Mouse (Mus musculus): ENCODE measurements at regions not wholly inside any gene's neighbourhood (a gene's known extent, or its start where the extent isn't known, plus 50 kb on each side); places are given as distances from the start of the nearest gene placed in this dataset.

GRCm38 (mm10) chr9:47346527-47347111 lies 183.4 kb upstream of the Cadm1 start:
- DNase-seq (ENCODE audit: low read depth, low spot score), result no peak

DNA sequence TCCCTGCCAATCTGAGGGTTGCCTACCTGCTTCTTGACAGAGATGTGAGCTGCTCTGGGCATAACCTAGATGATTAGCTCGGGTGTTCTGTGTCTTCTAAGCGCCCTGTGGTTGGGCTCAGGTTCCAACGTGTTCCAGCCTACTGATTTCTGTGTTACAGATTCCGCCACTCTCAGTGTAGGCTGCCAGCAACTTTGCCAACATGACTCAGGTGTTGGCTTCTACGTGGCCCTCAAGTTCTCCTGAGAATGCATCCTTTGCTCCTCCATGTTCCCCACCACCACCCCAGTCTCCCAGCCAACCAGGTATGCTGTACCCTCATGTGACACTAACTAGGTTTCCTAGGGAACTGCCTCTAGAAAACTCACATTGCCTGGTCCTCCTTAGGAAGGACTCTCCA lies 179.7 kb upstream of the Cadm1 start:
- DNase-seq (ENCODE audit: low read depth, low spot score), result no peak

GRCm38 (mm10) chr9:47351036-47351435 lies 178.9 kb upstream of the Cadm1 start:
- no peak for DNase-seq (ENCODE audit: low read depth, low spot score)

DNA sequence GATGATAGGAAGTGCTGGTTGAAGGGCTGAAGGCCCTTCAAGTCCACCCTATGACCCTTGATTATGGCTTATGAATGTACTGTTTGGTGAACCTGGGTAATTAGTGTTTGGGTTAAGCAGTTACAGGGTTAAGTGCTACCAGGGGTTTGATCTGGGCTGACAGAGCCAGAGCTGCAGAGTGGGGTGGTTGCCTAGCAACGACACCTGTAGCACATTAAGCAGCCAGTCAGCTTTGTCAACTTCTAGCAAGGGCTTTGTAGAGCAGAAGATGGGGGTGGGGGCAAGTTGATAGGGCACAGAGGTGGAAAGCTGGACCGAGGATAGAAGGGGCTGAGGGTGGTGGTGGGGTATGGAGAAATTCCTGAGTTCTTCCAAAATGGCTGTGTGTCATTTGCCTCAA lies 177.0 kb upstream of the Cadm1 start:
- DNase-seq (ENCODE audit: low read depth, low spot score), result no peak

GRCm38 (mm10) chr9:47353972-47354371 lies 176.0 kb upstream of the Cadm1 start:
- no peak for DNase-seq (ENCODE audit: low read depth, low spot score)

GRCm38 (mm10) chr9:47354423-47354822 lies 175.6 kb upstream of the Cadm1 start:
- no peak for DNase-seq (ENCODE audit: low read depth, low spot score)

DNA sequence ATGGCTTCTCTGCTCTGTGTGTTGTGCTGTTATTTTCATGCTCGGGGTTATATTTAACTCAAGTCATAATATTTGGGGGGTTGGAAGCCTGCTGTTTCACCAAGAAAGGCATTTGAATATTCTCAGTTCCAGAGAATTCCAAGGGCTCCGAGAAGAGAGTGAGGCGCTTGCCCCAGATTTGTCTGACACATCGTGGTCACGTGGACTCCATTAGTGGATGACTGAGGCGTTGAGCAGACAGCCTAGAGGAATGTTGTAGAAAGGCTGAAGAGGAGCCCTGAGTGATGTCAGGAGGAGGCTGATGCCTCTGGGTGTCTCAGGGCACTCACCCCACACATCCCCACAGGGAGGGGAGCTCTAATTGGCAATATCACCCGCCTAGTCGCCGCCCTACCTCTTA lies 175.1 kb upstream of the Cadm1 start:
- no peak for DNase-seq (ENCODE audit: low read depth, low spot score)

DNA sequence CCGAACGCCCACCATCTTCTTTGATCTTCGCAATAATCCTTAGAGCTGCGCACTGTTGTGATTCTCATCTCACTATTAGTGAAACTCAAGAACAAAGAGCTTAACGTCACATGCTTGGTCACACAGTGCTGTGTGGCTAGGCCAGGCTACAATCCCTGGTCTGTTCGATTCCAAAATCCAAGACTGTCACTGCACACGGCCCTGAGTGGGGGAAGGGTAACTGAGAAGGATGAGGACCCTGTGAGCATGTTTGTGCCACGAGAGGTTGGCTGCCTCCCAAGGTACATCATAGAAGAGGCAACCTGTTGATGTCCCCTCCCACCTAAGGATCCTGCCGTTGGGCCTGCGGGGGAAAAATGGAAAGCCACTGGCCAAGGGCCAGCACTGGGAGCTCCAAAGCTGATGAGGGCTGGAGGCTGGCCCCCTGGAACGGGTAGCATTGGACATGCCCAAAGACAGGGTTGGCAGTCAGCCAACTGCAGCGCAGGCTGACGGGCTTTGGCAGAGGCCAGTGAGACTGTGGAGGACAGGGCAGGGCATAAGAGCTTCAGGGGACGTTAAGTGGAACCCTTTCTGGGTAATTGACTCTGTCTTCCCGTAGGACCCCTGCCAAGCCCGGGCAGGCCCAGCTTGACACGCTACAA lies 172.1 kb upstream of the Cadm1 start:
- DNase-seq (ENCODE audit: low read depth, low spot score), result no peak

- no peak for DNase-seq (ENCODE audit: low read depth, low spot score)
These were observed 171.6 kb upstream of the Cadm1 start for GRCm38 (mm10) chr9:47358400-47358767.

DNA sequence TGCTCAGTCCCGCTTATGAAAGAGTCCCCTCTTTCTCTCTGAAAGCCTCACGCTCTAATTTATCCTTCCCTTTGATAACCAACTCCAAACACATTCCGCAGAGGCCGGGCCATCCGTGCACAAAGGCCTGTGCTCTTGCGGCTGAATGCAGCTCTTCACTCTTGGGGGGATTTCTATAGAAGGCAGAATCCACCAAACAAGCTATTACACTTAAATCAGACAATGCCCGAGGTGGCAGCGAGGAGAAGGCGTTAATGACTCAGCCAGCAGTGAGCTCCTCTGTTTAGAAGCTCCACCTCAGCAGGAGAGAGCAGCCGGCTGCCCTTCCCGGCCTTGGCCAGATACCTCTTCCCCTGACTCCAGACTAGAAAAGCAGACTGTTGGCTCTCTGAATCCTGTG lies 166.9 kb upstream of the Cadm1 start:
- no peak for DNase-seq (ENCODE audit: low read depth, low spot score)

DNA sequence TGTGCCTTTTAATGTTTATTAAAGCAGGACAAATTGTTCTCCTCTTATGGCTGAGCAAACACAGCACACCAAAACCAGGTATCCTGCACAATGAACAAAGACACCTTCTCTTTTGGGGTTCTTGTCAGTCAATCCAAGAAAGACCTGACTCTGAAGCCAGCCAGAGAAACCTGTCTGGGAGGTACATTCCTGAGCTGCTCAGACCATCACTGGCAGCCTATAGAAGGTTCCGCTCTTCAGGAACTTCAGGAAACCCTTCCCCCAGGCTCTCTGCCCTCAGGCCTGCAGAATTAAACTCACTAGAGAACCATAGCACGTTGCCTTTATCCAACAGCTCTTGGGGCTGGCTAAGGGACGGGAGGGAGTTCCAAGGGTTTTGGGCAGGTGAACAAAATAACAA lies 165.2 kb upstream of the Cadm1 start:
- DNase-seq (ENCODE audit: low read depth, low spot score), result no peak

- no peak for DNase-seq (ENCODE audit: low read depth, low spot score)
These were observed 162.6 kb upstream of the Cadm1 start for GRCm38 (mm10) chr9:47367266-47367957.

GRCm38 (mm10) chr9:47368015-47368901 lies 161.7 kb upstream of the Cadm1 start:
- DNase-seq (ENCODE audit: low read depth, low spot score), result no peak

- no peak for DNase-seq (ENCODE audit: low read depth, low spot score)
These were observed 157.7 kb upstream of the Cadm1 start for GRCm38 (mm10) chr9:47372296-47372695.

DNA sequence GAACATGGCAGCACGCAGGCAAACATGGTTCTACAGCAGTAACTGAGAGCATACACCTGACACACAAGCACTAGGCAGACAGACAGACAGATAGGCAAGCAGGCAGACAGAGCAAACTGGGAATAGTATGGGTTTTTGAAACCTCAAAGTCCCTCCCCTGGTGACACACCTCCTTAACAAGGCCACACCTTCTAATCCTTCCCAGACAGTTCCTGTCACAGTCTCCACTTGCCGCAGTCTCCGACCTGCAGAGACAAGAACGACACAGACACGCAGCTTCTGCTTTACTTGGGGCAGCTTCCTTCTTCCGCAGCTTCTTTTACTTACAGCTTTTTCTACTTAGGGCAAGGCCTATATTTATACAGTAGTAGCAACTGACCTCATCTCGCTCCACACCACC lies 155.9 kb upstream of the Cadm1 start:
- no peak for DNase-seq (ENCODE audit: low read depth, low spot score)

- no peak for DNase-seq (ENCODE audit: low read depth, low spot score)
These were observed 153.3 kb upstream of the Cadm1 start for GRCm38 (mm10) chr9:47376645-47377044.

- DNase-seq (ENCODE audit: low read depth, low spot score), result no peak
These were observed 151.4 kb upstream of the Cadm1 start for GRCm38 (mm10) chr9:47378541-47378940.

GRCm38 (mm10) chr9:47380361-47380760 lies 149.6 kb upstream of the Cadm1 start:
- no peak for DNase-seq (ENCODE audit: low read depth, low spot score)

GRCm38 (mm10) chr9:47384185-47384854 lies 145.7 kb upstream of the Cadm1 start:
- DNase-seq (ENCODE audit: low read depth, low spot score), result no peak

DNA sequence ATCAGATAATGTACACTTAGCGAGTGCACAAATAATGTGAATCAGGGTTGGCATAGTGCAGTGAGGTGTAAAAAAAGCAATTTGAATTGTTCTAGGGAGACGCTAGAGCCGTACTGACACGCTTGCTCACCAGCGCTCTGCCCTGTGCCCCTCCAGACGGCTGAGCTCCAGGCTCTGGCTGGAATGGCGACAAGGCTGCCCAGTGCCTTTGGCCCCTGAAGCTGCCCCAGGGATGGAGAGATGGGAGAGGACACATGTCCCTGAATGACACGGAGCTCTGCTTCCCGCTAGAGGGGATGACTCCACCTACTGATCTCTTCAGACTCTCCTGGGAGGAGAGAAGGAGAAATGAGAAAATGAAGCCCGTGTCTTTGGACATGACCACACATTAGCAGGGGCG lies 143.3 kb upstream of the Cadm1 start:
- no peak for DNase-seq (ENCODE audit: low read depth, low spot score)

DNA sequence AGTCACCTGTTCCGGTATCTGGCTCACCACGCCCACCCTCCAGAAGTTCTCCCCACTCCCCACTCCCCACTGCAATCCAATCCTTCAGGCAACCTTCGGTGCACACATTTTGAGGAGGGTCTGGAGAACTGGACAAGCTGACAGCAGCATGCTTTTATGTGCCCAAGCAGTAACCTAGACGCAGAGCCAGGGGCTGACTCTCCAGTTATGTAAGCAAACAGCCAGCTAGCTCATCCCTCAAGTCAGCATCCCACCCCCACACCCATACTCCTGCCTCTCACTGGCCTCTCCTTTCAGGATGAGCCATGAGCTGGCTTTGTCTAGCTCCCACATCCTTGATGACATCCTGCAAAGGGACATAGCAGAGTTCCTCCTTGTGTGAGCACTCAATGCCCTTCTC lies 142.8 kb upstream of the Cadm1 start:
- DNase-seq (ENCODE audit: low read depth, low spot score), result no peak
